Mouse (Mus musculus) stomach, postnatal 0 days (tissue): ENCODE results near the gene Slx4.

Source experiments
- CTCF ChIP-seq: IDR thresholded peaks from 2 replicates; pipeline ENCODE4 v1.5.1; 2016; ENCODE audit warnings: antibody characterized with exemption, low read depth, mild to moderate bottlenecking, moderate library complexity
- EP300 ChIP-seq: optimal IDR thresholded peaks from 2 replicates; pipeline ENCODE3; 2016; ENCODE audit warnings: antibody characterized with exemption

GRCm38 (mm10) chr16:3959261-3959660 is 44.3 kb downstream of the Slx4 start:
- TF ChIP-seq CTCF: no peak
- TF ChIP-seq EP300: no peak
